Mouse (Mus musculus): ENCODE data around the gene Hs3st3b1. TPM values are rescaled to one million over a fixed set of nuclear protein-coding genes. Genes with fewer than 3 reads are reported as not detected.

Gene Hs3st3b1
- polyA plus RNA-seq, 1 experiment, result 0.84 TPM

GRCm38 (mm10) chr11:63837526-63837925 is 84.6 kb downstream of the Hs3st3b1 start:
- no peak for TF ChIP-seq TCF3 (IDR thresholded peaks at IDR 0.05; ENCODE audit: insufficient read length, low read depth)
- no peak for TF ChIP-seq CEBPB (IDR thresholded peaks at IDR 0.05; ENCODE audit: insufficient read depth, poor library complexity, severe bottlenecking)
- TF ChIP-seq E2F4 (IDR thresholded peaks at IDR 0.05; ENCODE audit: insufficient read depth), result no peak
- TF ChIP-seq USF1 (IDR thresholded peaks at IDR 0.05; ENCODE audit: low read depth), result no peak
- TF ChIP-seq MYOD1 (IDR thresholded peaks at IDR 0.05; ENCODE audit: control insufficient read depth in 1 of 3, insufficient read length in 2 of 3, low read depth in 2 of 3), result peak in 1 of 3 experiments; percentile 4
- TF ChIP-seq POLR2A (IDR thresholded peaks at IDR 0.05; ENCODE audit: insufficient read length, low read depth), result no peak
- Histone ChIP-seq H3ac (ENCODE audit: control insufficient read depth, insufficient read length) (no peak overlapping the region), H3K27me3 (ENCODE audit: control insufficient read depth, insufficient read depth, insufficient read length) (no peaks in the 10 kb centered on the region), H3K79me2 (ENCODE audit: control insufficient read depth, insufficient read depth) (no peaks in the 10 kb centered on the region), H3K4me2 (ENCODE audit: low read depth) (no peak overlapping the region), H3K36me3 (ENCODE audit: control insufficient read depth, insufficient read depth) (no peaks in the 10 kb centered on the region), H3K4me3 (no peak overlapping the region)

Other genes starting within 250 kb of the Hs3st3b1 start
- 17.3 TPM for gene Cox10, start 157.2 kb upstream of the Hs3st3b1 start, polyA plus RNA-seq (2012; fragmentation: generic; extraction: Trizol)